Mouse (Mus musculus) forebrain, postnatal 0 days (tissue): ENCODE measurements at regions not wholly inside any gene's neighbourhood (a gene's known extent, or its start where the extent isn't known, plus 50 kb on each side); places are given as distances from the start of the nearest gene placed in this dataset.

Source experiments
- ATAC-seq: fragments of 200-750 bp; cut with Nextera tagmentation; 2 replicates; pipeline ENCODE4 v1.8.0; 2017; ENCODE audit warnings: mild to moderate bottlenecking, moderate library complexity
- DNase-seq: peaks from one replicate; pipeline ENCODE4 v3.0.0-alpha.2; 2015
- H3K27ac ChIP-seq: fragments of 300-500 bp; sonication (generic); 2 replicates; pipeline ENCODE4 v1.5.1; 2014; ENCODE audit warnings: low read depth, mild to moderate bottlenecking, antibody characterized with exemption, low read length, moderate library complexity, mixed read lengths
- H3K27me3 ChIP-seq: fragments of 300-500 bp; sonication (generic); 2 replicates; pipeline ENCODE4 v1.6.1; 2014; ENCODE audit warnings: mild to moderate bottlenecking, low read length, mixed read lengths; ENCODE audit not compliant: insufficient read depth
- H3K36me3 ChIP-seq: fragments of 300-500 bp; sonication (generic); 2 replicates; pipeline ENCODE4 v1.6.1; 2014; ENCODE audit warnings: mild to moderate bottlenecking, moderate library complexity; ENCODE audit not compliant: insufficient read depth
- H3K4me1 ChIP-seq: fragments of 300-500 bp; sonication (generic); 2 replicates; pipeline ENCODE4 v1.6.1; 2014; ENCODE audit warnings: antibody characterized with exemption; ENCODE audit not compliant: insufficient read depth
- H3K4me2 ChIP-seq: fragments of 300-500 bp; sonication (generic); 2 replicates; pipeline ENCODE4 v1.6.1; 2014; ENCODE audit warnings: low read depth, mild to moderate bottlenecking, moderate library complexity
- H3K4me3 ChIP-seq: fragments of 300-500 bp; sonication (generic); 2 replicates; pipeline ENCODE4 v1.5.1; 2014; ENCODE audit warnings: low read depth, low read length, mixed read lengths
- H3K9ac ChIP-seq: fragments of 300-500 bp; sonication (generic); 2 replicates; pipeline ENCODE4 v1.6.1; 2014; ENCODE audit warnings: mild to moderate bottlenecking
- H3K9me3 ChIP-seq: fragments of 300-500 bp; sonication (generic); 2 replicates; pipeline ENCODE4 v1.6.1; 2016; ENCODE audit warnings: low read length
- CTCF ChIP-seq: sonication (generic); IDR thresholded peaks from 2 replicates; pipeline ENCODE4 v1.5.1; 2016; ENCODE audit warnings: antibody characterized with exemption, control low read depth, low read depth
- WGBS: fragments of 180-500 bp; shearing (Covaris S2); extraction: QIAGEN DNeasy Blood & Tissue Kit; methylation state at CpG from one replicate; pipeline ENCODE4 v1.1.7; 2014; 5-methylcytosine and 5-hydroxymethylcytosine counted together

DNA sequence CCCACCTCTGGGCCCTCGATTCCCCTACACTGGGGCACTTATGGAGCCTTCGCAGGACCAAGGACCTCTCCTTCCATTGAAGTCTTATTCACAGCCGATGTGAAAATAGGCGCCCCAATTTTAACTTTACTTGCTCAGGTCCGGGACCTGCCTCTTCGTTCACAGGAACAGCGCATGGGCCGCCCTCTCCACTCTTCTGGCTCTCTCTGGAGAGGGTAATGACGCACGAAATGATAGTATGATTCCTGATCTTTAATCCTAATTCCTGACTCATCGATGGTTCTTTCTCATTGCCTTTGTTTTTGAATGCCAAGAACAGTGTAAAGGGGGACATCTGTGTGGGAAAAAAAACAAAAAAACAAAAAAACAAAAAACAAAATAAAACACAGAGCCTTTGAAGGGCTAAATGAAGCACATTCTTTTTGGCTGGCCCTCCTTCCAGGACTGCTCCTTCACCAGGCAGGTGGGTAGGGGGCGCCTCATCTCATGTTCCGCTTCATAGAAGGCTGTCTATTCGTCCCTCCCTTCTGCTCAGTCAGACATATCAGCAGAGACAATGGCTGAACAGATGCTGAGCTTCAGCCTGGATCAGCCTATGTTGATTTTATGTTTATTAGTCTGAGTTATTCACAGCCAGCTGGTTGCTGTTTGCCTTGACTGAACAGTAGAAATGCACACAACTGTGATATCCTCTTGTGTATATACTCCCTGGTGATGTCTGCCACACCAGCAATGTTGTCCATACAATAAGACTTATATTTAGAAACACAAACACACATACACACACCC lies 438.8 kb upstream of the Alcam start:
- Histone ChIP-seq H3K27me3 (no peaks in the 10 kb centered on the region), H3K4me2 (no peak overlapping the region), H3K9ac (no peak overlapping the region), H3K27ac (no peak overlapping the region), H3K4me3 (no peak overlapping the region), H3K36me3 (no peaks in the 10 kb centered on the region), H3K4me1 (no peaks in the 10 kb centered on the region), H3K9me3 (no peaks in the 10 kb centered on the region)
- ATAC-seq: peak; percentile 91
- TF ChIP-seq CTCF: peak; percentile 33; the same call in 1 of the 2 replicates
- DNase-seq: peak; percentile 45
- WGBS: 63% methylated on average over 14 of the region's 14 CpGs

DNA sequence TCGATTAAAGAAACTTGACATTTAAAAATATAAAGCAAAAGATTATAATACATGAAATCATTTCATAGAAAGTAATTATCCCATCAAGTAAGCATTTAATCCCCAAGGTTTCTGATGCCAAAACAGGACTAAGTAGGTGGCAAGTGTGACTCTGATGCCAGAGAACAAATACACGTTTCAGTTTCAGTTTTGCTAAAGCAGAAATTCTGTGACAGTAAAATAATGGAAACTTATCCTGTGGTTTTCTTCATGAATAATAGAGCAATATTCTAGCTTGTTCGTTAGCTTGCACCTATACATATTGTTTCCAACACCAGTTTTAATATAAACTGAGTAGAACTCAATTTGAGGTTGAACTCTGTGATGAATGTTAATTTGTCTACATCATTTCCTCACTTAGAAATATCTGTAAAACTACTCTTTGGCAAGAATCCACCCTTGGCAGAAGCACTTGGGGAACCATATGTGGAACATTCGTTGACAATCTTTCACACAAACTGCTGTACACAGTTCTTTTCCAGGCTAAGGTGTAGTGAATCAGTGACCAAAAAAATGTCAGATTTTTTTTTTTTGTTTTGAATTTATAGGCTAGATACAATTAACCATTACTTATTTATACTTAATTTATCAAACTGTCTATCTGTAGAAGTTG lies 425.7 kb upstream of the Alcam start:
- 43% methylated on average over 4 of the region's 4 CpGs for WGBS
- Histone ChIP-seq H3K27ac (no peak overlapping the region), H3K9me3 (no peaks in the 10 kb centered on the region), H3K9ac (no peak overlapping the region), H3K4me1 (no peaks in the 10 kb centered on the region), H3K27me3 (no peaks in the 10 kb centered on the region), H3K4me2 (no peak overlapping the region), H3K4me3 (no peak overlapping the region), H3K36me3 (no peaks in the 10 kb centered on the region)
- ATAC-seq (no peak), DNase-seq (peak; percentile 64)
- no peak for TF ChIP-seq CTCF

DNA sequence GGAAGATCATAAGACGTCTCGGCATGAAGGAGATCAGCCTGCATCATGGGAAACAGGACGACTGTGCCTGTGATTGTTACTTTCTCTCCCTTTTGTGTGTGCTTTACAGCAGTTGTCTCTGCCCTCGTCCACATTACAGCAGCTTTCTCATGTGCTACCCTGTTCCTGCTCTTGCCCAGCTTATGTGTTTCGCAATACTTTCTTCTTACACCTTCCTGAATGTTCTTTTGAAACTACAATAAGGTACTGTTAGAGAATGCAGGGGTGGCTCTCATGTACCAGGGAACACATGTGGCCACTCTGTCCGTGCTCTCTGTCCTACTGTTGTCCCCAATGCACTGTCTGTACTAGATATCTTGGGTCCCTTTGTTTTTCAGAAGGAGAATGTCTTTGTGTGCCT lies 414.0 kb upstream of the Alcam start:
- no peaks in the 10 kb centered on the region for H3K36me3 ChIP-seq
- H3K27ac ChIP-seq: no peak overlapping the region
- no peak for DNase-seq
- no peak overlapping the region for H3K4me3 ChIP-seq
- ATAC-seq: no peak
- no peaks in the 10 kb centered on the region for H3K4me1 ChIP-seq
- TF ChIP-seq CTCF: no peak
- no peaks in the 10 kb centered on the region for H3K27me3 ChIP-seq
- H3K4me2 ChIP-seq: no peak overlapping the region
- H3K9me3 ChIP-seq: no peaks in the 10 kb centered on the region
- no peak overlapping the region for H3K9ac ChIP-seq
- 80% methylated on average over 6 of the region's 6 CpGs for WGBS

DNA sequence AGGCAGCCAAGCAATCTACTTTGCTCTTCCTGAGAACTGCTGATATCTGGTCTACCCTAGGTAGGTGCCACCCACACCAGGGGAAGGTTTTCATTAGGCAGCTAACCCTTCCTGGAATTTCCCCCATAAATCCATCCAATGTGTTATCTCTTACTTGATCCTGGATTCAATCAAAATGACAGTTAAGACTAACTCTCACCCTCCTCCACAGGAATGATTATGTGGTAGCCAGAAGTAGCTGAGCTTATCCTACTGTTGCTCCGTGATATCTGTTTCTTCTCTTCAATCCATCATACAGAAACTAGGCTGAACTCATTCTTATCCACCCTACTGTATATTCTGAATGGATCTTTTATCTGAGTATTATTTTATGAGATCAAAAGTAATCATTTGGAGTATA lies 409.7 kb upstream of the Alcam start:
- Histone ChIP-seq H3K4me3 (no peak overlapping the region), H3K9ac (no peak overlapping the region), H3K36me3 (no peaks in the 10 kb centered on the region), H3K27me3 (no peaks in the 10 kb centered on the region), H3K4me1 (no peaks in the 10 kb centered on the region), H3K27ac (no peak overlapping the region), H3K9me3 (no peaks in the 10 kb centered on the region), H3K4me2 (no peak overlapping the region)
- 93% methylated on average over 1 of the region's 1 CpGs for WGBS
- no peak for ATAC-seq
- no peak for TF ChIP-seq CTCF
- no peak for DNase-seq

DNA sequence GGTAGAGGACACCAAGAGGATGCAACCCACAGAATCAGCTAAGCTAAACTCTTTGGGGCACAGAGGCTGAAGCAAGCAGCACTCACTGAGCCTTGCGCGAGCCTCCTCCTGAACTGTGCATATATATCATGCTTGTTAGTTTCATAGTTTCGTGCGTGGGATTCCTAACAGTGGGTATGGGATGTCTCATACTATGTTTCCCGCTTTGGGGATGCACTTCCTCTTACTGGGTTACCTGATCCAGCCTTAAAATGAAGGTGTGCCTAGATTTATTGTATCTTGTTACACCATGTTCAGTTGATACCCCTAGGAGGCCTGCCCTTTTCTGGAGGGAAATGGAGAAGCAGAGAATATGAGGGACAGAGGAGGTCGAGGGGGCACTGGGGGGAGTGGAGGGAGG lies 407.4 kb upstream of the Alcam start:
- TF ChIP-seq CTCF: no peak
- Histone ChIP-seq H3K9me3 (no peaks in the 10 kb centered on the region), H3K27ac (no peak overlapping the region), H3K4me2 (no peak overlapping the region), H3K36me3 (no peaks in the 10 kb centered on the region), H3K4me1 (no peaks in the 10 kb centered on the region), H3K4me3 (no peak overlapping the region), H3K9ac (no peak overlapping the region), H3K27me3 (no peaks in the 10 kb centered on the region)
- no peak for ATAC-seq
- 93% methylated on average over 6 of the region's 6 CpGs for WGBS
- no peak for DNase-seq

DNA sequence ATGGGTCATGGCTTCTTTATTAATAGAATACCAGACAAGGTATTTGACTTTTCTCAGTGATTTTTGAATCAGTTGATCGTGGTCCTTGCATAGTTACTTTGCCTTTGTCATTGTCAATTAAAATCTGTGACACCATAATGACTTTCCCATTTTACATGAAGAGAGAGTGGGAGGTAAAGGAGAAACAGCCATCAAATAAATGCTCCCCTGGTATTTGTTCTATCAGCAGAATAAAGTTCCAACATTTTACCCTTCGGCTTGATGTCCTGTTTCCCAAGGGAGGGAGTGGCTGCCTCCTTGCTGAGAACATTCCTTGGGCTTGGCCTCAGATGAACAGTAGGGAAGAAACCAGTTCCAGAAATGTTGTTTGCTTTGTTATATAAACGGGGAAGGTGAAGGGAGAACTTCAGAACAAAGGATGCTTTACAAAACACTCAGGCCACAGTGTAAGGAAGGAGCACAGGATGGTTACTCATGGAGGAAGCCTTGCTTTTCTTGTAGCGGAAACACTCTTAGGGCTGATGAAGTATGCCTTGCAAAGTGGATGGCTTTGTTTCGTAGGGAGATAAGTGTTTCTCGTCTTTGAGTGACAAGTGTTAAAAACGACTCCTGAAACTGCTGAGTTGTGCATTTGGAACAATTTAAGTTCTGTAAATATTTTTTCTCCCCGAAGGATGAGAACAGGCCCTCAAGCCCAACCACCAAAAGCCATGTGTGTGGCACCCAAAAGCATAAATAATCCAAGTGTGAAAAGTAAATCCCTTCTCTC lies 404.8 kb upstream of the Alcam start:
- WGBS: 52% methylated on average over 8 of the region's 8 CpGs
- H3K36me3 ChIP-seq: no peaks in the 10 kb centered on the region
- H3K9me3 ChIP-seq: no peaks in the 10 kb centered on the region
- H3K4me3 ChIP-seq: no peak overlapping the region
- no peak for ATAC-seq
- TF ChIP-seq CTCF: no peak
- no peak for DNase-seq
- H3K4me1 ChIP-seq: no peaks in the 10 kb centered on the region
- H3K27ac ChIP-seq: no peak overlapping the region
- H3K4me2 ChIP-seq: no peak overlapping the region
- H3K27me3 ChIP-seq: no peaks in the 10 kb centered on the region
- no peak overlapping the region for H3K9ac ChIP-seq

DNA sequence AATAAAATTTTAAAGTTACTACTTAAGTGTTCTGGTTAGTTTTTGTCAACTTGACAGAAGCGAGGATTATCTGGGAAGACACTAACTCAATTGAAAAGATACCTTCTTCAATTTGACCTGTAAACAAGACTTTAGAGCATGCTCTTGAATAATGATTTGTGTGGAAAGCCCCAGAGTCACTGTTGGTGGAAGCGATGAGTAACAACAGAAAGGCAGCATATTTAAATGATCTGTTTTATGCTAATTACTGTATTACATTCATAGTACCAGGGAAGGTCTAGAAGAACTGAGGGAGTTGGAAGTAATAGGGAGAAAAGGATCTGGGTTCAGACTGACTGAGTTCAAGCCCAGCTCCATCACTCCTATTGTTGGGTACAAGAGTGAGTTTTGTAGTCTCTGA lies 397.3 kb upstream of the Alcam start:
- Histone ChIP-seq H3K36me3 (no peaks in the 10 kb centered on the region), H3K9me3 (no peaks in the 10 kb centered on the region), H3K27me3 (no peaks in the 10 kb centered on the region), H3K27ac (no peak overlapping the region), H3K4me2 (no peak overlapping the region), H3K4me1 (no peaks in the 10 kb centered on the region), H3K4me3 (no peak overlapping the region), H3K9ac (no peak overlapping the region)
- 92% methylated on average over 2 of the region's 2 CpGs for WGBS
- TF ChIP-seq CTCF: no peak
- ATAC-seq: no peak
- DNase-seq: no peak
